Mouse (Mus musculus) neutrophil, adult 5-6 weeks (primary cell): ENCODE results near the gene Alg14. TPM values are rescaled to one million over a fixed set of nuclear protein-coding genes. Genes with fewer than 3 reads are reported as not detected.

Experiments
- ATAC-seq: fragments of 151-379, 151-347 bp; 2 replicates; pipeline ENCODE4 v1.8.0; 2017; ENCODE audit warnings: mild to moderate bottlenecking, moderate TSS enrichment; ENCODE audit not compliant: insufficient number of reproducible peaks, poor library complexity, low FRiP score, severe bottlenecking; ENCODE audit errors: extremely low read depth
- total RNA-seq: library from RNA; stranded (forward); fragments of 200-1000 nt; gene quantifications from 2 replicates; pipeline ENCODE4 v1.2.3, GENCODE M21; 2017

The Alg14 gene
- total RNA-seq = 3.6 and 4.8 TPM in 2 replicates

DNA sequence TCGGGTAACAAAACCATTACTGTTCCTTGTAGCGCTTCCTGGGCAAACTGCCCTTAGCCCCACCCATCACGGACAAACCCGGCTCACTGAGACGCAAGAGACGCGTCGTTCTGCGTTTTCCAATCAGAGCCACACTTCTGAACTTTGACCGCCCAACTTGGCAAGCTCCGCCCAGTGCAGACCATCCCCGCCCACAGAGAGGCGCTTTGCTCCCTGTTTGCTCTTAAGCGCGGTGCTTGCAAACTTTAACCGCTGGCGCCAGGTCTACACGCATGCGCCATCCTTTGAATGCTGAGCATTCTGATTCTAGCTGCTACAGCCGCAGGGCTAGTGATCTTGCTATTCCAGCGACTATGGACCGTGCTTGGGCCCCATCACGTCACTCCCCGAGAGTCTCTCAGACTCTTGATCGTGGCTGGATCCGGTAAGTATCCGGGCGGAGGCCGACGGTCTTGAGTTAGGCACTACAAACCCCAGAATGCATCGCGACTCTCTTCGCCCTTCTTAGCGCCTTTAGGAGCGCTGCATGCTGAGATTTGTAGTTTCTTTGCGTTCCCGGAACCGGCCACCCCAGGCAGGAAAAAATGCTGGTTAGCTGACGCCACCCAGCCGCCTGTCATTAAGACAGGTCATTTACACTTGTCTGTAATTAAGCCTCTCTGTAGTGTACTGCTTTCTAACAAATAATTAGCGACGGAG, at the start of gene Alg14:
Gene Alg14, plus strand, starts transcription at position 214 of the 699 bp plus-strand sequence.
- peak; percentile 94 for ATAC-seq

DNA sequence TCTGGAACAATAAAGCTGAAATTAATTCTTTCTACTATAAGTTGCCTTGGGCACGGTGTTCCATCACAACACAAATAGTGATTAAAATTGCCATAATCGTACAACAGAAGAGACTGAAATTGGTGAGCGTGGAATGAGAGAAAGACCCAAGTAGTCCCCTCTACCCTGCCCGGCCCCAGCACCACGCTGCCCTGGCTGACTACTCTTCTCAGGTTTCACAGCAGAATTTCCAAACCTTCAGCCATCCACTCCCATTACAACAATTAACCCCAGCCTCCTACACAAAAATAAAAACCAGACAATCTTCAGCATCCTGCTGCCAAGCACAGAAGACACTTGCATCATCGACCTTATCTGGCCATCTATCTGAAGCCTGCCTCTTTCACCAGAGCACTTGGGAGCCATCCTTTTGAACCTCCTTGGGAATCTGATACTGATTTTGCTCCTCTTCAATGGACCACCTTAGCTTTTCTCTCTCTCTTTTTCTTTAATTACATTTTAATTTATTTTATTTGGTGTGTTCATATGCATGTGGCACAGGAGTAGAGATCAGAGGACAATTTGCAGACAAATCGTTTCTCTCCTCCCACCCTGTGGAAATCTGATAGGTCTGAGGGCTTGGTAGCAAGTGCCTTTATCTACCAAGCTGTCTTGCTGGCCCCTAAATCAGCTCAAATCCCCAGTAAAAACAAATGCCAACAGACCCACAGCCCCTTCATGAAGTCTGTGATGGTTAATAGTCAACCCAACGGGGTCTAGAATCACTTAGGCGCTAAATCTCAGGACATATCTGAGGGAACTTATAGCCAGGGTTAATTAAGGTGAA, 49.2 kb upstream of the Alg14 start:
- ATAC-seq = no peak

DNA sequence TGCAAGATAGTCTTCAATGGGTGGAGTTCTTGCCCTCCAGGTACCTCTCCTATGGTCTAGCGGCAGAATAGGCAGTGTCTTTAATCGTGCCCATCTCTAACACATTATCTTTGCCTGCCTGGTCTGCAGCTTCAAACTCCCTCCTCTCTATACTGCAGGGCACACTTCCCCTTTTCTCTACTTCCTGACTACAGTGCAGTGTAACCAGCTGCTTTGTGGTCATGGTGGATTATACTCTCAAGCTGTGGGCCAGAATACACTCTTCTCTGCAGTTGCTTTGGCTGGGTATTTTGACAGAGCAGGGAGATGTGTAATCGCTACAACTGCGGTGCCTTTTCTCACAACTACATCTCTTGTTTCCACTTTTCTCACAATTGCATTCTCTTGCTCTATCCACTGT, 48.6 kb upstream of the Alg14 start:
- peak; percentile 95 for ATAC-seq

DNA sequence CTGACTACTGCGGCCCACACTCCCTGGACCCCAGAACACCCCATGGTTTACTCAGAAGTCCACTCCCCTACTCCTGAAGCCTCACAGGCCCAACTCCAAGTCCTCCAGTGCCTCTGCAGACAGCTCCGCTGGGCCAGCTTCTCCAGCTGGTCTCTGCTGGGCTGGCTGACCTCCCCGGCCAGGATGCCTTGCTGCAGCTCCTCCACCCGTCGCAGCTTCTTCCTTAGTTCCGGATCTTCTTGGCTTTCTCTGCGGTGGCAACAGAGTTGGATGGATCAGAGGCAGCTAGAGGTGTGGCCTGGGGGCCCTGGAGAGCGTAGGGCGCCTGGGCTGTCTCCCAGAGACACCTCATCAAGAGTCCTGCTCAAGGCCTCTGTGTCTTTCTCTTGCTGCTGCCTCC, 41.5 kb upstream of the Alg14 start:
- ATAC-seq = no peak

DNA sequence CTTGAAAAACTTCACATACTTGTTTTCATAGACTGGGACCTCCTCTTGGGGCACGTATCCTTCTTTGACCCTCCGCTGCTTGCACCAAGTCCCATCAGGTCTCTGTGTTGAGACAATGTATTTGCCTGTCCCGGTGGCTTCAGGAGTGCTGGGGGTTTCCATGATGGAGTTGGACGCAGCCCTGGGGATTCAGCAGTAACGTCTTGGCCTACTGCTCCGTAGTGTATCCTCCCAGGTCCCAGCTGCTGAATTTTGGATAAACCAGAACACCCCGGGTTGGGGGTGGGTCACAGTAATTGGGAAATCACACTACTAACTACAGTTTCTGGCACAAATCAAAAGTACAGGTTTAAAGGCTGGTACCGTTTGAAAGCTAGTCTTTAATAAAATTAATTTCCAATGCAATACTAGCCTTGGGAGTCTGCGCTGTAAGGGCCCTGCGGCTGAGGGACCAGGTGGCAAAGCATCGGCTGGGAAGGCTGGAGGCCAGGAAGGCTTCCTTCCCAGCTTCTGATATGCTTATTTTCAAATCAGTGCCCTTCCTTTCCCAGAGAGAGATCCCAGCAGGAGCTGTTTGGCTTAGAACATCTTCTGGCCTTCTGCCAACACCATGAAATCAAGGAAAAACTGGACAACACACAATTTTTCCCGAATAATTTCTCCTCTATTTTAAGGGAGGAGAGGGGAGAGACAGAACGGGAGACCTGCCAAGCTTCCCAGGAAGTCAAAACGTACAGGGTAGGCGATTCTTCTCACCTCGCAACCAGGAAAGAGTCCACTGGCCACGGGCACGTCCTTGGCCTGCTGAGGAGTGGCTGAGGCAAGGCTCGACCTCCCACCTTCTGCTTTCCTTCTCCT, 40.8 kb upstream of the Alg14 start:
- ATAC-seq = no peak

DNA sequence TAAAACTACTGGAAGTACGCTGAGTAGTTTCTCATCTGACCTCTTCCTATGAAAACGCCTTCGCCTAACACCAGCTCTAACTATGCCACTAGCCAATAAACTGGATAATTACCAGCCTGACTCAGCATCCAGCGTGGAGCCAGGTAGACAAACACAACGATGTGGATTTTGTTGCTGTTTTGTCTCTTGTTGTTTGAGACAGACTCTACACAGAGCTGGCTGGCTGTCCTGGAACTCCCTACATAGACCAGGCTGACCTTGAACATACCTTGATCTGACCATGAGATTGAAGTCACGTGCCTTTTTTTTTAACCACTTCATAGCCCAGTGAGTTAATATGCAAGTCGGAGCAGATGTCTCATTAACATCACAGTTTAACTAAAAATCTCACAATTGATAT, 36.1 kb upstream of the Alg14 start:
- ATAC-seq = no peak

DNA sequence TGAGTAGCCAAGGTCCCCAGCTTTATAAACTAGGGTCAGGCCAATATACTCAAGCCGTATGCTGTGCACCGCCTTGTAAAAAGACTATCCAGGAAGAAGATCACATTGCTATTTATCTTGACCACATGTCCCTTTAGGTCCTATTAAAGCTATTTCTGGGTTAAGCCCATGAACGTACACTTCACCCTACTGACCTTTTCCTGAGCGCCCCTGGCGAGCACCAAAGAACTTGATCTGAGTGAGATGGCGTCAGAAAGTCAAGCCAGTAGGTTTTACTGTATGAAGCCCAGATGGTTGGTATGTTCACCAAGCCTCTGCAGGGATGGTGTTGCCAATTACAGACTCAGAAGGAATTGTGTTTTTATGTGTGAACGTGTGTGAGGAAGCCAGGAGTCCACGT, 35.4 kb upstream of the Alg14 start:
- no peak for ATAC-seq

DNA sequence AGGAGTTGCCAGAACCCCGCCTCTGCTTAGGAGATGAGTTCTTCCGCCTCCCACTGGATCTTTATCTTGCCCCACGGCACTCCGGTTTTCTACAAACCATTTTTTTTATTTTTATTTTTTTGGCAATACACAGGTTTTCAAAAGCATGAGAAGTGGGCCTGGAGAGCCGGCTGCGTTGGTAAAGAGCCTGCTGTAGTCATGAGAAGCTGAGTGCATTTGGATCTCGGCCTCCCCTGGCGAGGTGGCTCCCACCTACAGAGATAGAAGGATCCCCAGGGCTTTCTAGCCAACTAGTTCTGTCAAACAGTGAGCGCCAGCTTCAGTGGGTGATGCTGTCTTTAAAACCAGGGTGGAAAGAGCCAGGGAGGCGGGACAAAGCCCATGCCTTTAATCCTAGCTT, 34.2 kb upstream of the Alg14 start:
- no peak for ATAC-seq

DNA sequence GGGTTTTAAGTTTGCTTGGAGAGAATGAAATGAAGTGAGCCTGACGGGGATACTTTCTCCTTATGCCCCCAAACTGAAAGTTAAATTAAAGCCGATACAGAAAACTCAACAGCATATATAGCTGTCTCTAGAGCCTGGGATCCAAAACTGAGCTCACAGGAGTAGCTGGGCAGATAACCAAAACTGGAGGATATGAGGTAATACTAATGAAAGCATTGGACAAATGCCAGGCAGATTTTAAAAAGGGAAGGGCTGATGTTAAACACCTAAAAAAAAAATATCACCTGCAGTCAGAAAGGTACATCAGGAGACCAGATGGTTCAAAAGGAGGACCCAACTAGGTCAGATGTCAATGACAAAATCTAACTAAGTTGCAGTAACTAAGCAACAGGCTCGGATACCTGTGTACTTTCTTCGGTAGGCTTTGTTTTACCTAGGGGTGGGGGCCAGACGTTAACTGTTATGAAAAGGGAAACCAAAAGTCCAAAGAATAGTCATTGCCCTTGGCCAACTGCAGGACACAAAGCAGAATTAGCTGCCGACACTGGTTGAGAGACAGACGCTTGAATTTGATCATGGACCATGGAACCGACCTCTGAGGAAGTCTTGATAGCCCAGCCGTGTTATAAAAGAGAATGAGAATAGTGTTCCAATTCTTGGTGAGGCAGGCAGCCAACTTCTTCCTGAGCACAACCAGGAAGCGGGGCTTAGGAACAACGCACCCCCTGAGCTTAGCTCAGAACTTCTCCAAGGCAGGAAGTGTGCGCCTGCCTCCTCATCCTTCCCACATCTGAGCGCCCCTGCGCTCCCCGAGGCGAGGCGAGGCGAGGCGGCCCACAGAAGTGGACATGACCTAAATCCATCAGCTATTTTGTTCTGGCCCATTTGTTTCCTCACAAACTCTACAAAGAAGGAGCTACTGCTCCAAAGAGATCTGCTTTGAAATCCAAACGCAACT, 32.8 kb upstream of the Alg14 start:
- no peak for ATAC-seq

DNA sequence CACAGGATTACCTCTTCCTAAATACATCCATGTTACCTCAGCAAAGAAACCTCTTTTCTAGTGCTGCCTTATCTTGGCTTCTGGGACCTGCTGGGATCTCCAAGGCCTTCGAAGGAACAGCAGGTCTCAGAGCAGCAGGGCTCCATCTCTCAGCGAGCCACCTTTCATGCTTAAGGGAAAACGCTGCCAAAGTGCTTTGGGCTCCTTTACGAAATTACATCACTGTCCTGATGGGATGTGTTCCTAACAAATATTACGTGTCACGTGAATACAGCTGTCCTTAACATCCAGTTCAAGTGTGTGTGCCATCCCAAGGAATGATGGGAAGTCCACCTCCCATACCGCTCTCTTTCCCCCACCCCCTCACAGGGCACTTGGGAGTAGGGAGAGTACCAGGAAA, 31.5 kb upstream of the Alg14 start:
- ATAC-seq = no peak

DNA sequence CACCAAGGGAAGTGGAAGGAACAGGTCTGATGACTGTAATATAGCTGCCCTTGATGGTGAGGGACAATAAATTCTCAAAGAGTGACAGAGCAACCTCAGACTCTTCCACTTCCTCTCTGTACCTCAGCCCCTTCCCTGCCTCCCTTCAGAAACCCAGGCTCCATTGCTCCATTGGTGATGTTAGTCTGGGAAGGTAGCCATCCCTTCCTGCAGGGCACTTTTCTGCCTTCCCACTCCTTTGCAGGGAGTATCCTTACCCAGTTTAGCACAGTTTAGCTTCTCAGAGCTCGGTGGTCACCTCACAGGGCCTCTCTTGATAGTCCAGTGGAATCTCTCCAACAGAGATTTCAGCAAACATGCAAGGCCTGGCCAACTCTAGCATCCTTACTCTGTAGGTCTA, 30.7 kb upstream of the Alg14 start:
- ATAC-seq = no peak

DNA sequence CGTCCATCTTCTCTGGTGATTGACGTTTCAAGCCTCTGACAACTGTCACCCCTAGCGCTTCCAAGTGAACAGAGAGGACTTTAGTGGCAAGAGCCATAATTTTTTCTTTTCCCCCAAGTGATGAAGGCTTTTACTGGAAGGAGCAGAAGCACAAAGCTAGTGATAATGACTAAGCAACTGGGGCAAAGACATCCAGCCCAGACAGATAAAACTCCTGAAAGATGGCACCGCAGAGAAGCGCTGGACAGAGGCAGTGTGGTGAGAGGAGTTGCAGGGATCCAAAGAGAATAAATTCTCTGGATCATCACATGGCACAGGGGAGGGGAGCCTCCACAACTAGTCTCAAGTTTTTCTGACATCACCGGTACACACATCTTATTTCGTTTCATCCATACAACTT, 30.3 kb upstream of the Alg14 start:
- no peak for ATAC-seq

DNA sequence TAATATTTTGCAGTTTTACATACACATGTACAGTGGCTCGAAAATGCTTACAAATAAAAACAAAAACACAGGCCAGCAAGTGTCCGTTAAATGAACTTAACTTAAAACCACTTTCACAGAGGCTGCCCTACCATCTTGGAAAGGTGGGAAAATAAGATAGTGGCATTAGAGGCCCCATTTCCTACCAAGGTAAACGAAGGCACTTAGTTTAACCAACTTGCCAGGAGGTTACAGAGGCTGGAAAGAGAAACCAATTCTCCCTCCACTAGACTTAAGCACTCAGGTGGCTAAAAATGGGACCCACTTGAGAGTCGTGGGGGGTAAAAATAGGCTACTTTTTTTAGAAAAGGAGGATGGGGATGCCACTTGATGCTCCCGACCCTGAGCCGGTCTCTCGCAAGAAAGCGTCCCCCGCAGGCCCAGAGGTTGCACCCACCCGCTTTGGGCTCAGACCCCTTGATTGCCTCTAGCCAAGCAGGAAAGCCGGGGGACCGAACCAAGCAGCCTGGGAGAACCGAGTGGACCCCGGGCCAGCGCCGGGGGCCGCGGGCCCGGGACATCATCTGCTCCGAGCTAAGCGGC, 29.5 kb upstream of the Alg14 start:
- no peak for ATAC-seq

DNA sequence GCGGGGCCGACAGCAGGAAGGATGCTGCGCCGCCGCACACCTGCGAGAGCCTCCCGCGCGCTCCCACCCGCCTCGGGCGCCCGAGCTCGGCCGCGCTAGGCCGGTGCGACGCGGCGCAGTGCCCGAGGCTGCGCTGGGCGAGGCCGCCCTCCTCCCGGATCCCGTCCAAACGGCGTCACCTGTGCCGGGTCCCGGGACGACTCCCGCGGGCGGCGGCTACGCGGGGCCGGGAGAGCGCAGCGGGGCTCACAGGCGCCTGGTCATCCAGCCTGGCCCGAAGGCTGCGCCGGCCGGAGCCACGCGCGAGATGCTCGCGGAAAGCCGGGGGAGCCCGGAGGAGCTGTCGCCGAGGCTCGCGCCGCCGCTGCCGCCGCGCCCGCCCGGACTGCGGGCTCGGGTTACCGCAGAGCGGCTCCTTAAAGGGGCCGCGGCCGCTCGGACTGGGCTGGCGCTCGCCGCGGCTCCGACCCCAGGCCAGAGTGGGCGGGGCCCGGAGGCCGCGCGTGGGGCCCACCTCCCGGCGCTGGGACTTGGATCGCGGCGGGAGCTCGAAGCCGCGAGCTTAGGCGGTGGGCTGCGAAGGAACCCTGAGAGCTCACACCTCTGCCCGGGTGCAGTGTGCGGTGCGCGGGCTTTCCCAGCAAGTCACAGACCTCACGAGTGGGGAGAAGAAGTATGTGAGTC, 28.9 kb upstream of the Alg14 start:
- ATAC-seq = no peak

DNA sequence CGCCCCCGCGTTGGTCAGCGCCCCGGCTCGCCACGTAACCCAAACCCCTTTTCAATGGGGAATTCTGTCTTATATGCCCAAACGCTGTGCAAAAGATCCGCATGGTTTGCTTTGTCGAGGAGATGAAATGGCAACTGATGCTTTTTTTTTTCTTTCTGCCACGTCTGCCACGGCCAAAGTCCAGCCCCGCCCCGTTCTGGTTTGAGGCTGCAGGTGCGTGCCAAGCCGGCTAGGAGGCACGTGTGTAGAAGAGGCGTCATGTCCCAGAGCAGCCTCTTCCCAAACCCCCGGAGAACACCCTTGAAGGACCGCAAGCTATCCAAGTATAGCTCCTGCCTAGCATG, 28.4 kb upstream of the Alg14 start:
- no peak for ATAC-seq

DNA sequence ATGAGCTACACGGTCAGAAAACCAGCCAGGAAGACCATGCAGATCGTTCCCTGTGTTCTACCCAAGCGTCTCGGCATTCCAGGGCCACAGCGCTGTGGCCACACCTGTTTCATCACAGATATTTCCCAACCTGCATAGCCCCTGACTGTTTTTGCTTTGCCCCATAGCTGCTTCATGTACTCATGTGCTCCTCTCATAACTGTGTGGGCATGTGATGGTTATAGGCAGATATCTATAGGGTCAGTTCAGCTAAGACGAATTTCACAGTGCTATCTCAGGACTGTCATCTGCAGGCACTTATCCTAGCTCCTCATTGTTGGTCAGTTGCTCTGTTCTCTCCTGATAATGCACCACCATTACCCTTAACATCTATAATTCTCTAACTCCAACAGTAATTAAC, 27.3 kb upstream of the Alg14 start:
- no peak for ATAC-seq

DNA sequence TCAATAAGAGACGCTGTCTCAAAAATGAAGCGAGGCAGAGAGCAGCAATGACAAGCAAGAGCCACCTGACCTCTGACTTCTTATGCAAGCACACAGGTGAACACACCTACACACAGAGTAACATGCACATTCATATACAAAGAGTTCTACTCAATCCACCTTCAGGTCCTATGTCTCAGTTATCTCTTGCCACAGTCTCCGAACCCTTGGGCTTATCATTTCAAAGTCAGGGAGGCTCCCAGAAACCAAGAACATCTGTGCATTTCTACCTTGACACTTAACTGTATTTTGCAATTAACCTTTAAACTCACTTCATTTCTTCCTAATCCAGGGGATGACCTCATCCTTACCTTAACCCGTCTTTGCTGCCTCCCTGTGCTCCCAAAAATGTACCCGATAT, 24.3 kb upstream of the Alg14 start:
- no peak for ATAC-seq

DNA sequence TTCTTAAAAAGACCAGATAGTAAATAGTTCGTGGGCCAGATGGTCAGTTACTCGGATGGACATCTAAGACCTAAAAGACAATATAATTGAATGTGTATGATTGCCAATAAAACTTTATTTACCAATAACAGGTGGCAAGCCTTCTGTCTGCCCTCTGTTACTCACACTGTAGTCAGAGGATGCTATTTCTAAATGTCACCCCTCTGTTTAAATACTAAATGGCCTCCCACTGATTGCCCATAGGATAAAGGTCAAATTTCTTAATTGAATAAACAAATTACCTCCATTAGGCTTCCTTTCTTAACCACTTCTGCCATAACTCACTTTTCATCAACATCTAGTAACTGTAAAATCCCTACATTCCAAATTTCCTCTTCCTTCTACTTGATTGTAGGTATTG, 19.0 kb upstream of the Alg14 start:
- no peak for ATAC-seq
